Mouse (Mus musculus) G1E-ER4 (cell line): ENCODE results near the gene Ap1g1. TPM values are rescaled to one million over a fixed set of nuclear protein-coding genes. Genes with fewer than 3 reads are reported as not detected.

ENCODE experiments used
- GATA1 ChIP-seq: IDR thresholded peaks from one replicate; pipeline ENCODE4 v1.8.0; 2012; ENCODE audit warnings: low read length, inconsistent platforms
- polyA plus RNA-seq: library from polyadenylated mRNA; stranded (reverse); fragments of >175 nt; gene quantifications from 2 replicates; pipeline ENCODE4 v1.2.3, GENCODE M21; 2012

Ap1g1 gene
- polyA plus RNA-seq, 1 experiment, result 53.4 TPM

DNA sequence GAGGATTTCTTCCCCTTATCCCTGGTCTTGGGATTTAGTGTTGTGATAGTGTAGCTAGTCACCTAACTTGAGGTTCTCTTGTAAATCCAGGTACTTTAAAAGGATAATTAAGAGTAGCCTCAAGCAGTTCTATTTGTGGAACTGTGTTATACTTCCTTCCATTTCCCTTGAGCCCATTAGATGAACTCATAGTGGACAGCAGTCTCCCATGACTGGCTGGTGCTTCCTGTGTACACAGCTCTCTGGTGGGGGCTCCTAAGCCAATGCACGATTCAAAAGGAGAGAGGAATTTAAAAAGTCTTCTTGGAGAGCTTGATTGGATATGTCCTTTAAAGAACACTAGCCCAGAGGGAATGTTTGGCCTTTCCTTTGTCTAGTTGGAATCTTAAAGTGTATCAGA is 39.6 kb downstream of the Ap1g1 start:
- TF ChIP-seq GATA1, result no peak

DNA sequence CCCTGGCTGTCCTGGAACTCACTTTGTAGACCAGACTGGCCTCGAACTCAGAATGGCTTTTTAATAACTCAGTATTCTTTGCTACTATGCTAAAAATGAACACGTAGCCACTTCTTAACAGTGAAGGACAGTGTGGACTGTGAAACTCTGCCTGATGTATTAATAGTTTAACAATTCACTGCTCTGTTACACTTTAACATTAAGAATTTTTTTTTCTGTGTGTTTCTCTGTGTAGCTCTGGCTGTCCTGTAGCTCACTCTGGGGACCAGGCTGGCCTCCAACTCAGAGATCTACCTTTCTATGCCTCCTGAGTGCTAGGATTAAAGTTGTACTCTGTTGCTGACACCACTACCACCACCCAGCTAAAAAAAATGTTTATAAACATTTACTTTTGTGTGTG is 45.2 kb downstream of the Ap1g1 start:
- TF ChIP-seq GATA1, result no peak

DNA sequence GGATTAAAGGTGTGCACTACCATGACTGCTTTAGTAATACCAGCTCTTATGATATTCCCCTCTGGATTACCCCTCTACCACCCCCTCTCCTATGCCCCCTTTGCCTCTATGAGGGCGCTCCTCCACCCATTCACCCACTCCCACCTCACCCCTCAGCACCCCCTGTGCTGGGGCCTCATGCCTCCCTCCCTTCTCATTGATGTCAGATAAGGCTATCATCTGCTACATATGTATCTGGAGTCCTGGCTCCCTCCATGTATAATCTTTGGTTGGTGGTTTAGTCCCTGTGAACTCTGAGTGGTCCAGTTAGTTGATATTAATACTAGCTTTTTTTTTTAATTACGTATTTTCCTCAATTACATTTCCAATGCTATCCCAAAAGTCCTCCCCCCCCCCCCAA is 61.5 kb downstream of the Ap1g1 start:
- TF ChIP-seq GATA1, result no peak

DNA sequence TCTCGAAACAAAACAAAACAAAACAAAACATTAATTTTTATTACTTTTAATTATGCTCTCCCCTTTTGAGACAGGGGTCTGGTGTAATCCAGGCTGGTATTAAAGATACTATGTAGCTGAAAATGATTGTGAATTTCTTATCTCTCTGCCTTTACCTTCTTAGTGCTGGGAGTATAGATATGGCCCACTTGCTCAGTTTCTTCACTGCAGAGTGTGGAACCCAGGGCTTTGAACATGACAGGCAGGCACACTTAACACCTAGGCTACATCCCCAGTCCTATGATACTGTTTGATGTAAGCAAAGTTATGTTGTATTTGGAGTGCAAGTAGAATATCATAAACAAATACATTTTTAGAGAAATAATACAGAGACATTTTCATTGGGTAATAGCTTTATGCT is 64.1 kb downstream of the Ap1g1 start:
- no peak for TF ChIP-seq GATA1

DNA sequence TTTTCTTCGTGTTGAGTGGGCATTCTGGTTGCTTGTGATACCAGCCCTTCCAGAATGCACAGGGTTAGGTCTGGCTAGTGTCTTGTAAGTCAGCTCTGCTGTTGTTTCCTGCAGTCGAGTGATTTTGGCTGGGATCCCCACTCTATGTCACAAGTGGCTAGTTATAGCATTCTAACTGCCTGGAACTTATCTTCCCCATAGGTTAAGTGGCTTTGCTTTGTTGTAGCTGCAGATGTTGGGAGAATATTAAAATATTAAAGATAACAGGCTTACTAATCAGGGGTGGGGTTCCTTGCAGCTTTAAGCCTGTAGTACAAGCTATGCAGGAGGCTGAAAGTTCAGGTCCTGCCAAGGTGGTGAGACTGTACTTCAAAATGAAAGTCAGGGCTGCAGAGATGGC is 69.5 kb downstream of the Ap1g1 start:
- no peak for TF ChIP-seq GATA1

DNA sequence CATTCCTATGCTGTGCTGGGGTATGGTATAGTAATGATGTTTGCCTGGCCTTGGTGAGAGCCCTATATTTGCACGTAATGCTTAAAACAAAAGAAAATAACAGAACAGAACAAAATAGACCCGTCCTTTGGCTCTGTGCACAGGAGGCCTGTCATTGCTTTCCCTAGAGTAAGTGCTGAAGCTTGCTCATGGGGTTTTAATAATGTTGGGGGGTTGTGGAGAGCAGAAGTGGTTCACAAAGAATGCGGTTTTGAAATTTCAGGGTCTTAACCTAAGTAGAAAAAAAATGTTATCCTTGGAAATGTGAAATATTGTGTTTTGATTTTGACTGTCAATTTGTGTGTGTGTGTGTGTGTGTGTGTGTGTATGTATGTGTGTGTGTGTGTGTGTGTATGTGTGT is 70.6 kb downstream of the Ap1g1 start:
- TF ChIP-seq GATA1, result no peak

DNA sequence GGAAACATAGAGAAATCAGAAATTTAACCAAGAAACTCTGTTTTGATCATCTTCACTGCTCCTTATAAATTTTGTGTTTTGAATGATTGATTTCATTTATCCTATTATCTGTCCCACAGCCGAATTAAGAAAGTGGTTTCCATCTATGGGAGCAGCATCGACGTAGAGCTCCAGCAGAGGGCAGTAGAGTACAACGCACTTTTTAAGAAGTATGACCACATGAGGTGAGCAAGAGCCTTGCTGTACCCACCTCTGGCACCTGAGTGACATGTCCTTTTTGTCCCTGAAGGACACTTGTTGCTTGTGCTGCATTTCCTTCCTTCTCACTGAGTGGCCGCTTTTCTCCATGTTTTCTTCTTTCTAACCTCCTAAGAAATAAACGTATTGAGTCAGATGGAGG is 75.1 kb downstream of the Ap1g1 start:
- no peak for TF ChIP-seq GATA1

DNA sequence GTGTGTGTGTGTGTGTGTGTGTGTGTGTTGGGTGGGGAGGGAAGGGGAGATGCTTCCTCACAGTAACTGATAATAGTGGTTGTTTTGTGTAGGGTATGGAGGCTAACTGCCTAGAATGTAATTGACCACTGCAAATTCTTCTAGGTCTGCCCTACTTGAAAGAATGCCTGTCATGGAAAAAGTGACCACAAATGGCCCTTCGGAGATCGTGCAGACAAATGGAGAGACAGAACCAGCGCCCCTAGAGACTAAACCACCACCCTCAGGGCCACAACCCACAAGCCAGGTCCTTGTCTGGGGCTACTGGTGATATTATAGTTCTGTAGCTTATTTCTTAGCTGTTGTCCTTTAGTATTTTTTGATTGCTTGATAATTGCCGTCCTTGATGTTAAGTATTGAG is 76.2 kb downstream of the Ap1g1 start:
- no peak for TF ChIP-seq GATA1

DNA sequence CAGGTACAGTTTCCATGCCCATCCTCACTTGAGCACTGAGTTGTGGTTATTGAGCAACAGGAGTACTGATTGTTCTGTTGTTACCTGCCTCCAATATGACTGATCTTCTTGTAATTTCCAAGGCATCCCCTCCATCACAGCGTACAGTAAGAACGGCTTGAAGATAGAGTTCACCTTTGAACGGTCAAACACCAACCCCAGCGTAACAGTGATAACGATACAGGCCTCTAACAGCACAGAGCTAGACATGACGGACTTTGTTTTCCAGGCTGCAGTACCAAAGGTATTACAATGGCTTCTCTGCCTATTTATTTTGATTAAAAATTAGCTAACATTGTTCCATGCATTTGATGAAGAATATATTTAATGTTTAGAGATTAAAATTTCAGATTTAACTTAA is 77.1 kb downstream of the Ap1g1 start:
- TF ChIP-seq GATA1, result no peak

DNA sequence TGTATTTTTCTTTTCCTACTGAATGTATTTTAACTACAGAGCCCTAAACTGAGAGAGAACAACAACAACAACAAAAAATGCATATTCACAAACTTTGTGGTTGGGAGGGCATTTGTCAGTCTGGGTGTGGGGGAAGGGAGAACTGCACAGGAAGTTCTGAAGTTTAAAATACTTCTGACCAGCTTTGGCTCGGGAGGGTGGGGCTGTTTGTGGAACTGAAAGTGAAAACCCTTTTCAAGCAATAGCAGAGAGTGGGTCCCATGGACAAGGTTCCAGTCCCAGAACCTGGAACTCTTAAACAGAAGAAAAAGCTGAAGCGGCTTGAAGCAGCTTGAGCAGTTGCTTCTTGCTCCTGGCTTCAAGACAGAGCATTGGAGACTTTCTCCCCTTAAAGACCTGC is 85.0 kb downstream of the Ap1g1 start:
- TF ChIP-seq GATA1, result no peak

DNA sequence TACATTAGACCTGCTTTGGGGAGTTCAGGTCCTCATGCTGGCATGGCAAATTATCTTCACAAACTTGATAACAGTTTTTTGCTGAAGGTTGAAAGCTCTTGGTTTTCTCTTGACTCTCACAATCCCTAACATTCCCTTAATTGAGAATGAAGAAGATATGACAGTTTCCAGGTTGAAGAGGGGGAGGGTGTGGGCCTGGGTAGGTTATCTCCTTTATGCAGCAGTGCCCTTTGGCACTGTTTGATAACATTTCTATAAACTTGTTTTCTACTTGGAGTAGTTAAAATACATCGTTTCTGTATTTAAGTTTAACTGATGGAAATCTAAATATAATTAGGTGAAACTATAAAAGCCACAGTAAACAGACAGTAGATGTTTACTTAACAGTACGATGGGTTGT is 86.4 kb downstream of the Ap1g1 start:
- TF ChIP-seq GATA1, result peak; percentile 72

DNA sequence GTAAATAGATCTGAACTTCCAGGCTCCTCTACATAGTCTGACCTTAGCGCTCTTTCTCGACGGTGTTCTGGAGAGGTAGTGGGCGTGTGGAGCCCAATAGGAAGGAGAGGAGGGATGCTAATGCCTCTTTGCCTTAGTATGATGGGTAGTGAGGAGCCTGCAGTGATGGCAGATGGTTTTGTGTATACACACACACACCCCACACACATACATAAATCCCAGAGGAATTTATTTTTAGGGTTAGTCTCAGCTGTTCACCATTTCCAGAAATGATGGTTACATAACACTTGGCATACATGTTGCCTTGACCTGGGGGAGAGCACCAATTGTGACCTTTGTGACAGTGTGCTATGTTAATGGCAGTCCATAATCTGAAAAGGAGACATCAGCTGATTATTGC is 87.2 kb downstream of the Ap1g1 start:
- no peak for TF ChIP-seq GATA1

DNA sequence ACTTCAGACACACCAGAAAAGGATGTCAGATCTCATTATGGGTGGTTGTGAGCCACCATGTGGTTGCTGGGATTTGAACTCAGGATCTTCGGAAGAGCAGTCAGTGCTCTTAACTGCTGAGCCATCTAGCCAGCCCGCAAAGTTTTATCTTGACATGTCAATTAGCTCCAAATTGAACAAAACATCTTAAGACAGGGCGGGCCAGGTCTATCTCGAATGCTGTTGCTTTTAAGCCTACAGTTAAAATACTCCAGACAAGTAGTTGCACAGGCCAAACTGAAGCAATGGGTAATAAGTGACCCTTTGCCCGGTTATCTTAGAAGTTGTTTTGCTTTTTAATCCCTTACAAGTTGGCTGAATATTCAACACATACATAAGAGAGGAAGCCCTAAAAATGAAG is 88.3 kb downstream of the Ap1g1 start:
- no peak for TF ChIP-seq GATA1

DNA sequence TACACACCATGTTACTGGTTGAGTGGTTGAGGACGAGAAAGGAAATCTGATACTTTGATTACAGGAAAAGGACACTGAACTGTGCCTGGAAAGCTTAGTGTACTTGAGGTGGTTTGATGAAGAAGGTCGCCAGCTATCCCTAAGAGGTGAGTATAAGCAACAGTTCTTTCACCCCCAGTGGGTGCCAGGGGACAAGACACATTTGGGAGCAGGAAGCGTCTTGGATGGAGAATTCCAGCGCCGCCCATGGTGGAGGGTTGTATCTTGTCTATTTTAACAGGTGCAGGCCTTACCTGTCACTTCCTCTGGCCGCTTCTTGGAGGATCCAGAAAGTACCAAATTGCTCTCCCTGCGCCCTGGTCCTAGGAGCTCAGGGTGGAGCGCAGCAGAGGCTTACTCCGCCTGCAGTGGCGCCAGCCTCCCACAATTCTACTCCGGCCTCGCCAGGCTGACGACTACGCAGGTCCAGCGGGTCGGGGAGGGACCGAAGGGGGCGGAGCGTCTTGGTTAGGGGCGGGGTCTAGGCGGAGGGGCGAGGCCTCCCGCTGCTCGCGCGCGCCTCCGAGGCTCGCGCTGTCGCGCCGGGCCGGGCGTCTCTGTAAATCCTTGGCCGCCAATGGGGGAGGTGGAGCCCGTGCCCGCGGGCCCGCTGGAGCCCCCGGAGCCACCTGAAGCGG is 89.8 kb downstream of the Ap1g1 start, which contains the start of gene Phlpp2:
Phlpp2 (plus strand) TSS at position 540 of the 677 bp plus-strand sequence.
- TF ChIP-seq GATA1, result no peak

DNA sequence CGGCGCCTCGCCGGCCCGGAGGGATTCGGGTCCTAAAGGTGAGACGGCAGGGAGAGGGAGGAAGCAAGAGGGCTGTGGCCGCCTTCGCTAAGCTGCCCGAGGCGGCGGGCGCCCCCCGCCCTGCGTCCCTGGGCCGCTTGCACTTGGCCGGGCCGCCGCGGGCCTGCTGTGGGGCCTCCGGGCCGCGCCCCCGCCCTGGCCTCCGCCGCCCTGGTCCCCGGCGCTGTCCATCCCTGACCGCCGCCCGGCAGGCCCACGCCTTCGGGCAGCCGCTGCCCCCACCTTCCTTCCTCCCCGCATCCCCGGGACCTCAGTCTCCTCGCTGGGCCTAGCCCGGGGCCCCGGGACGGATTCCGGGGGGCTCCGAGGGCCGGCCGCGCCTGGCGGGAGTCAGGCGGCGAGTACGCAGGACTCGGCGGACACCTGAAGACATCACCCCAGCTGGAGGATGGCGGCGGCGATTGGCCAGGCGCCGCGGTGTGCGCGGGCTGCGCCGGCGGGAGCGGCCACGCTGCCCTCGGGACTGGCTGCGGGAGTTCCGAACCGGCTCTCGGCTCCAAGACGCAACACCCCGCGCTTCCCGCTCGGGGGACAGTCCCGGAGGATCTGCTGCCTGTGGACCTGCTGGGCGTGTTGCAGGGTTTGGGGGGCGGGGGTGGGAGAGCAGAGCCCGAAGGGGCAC is 90.5 kb downstream of the Ap1g1 start:
- TF ChIP-seq GATA1, result no peak

DNA sequence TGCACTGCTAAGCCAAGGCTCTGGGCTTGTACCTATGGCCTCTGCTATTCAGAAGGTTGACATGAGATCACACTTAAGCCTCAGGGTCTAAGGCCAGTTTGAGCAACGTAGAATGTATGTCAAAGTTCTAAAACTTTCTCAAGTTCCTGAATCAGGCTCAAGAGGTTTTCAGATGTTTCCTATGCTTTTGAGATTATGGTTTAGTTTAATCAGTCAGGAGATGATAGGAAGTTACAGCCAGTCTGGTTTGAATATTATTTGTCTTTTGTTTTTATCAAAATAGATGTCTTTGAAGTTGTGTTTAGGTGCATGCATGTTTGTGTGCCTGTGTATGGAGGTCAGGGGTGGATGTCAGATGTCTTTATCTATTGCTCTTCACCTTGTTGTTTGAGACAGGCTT is 92.7 kb downstream of the Ap1g1 start:
- no peak for TF ChIP-seq GATA1

DNA sequence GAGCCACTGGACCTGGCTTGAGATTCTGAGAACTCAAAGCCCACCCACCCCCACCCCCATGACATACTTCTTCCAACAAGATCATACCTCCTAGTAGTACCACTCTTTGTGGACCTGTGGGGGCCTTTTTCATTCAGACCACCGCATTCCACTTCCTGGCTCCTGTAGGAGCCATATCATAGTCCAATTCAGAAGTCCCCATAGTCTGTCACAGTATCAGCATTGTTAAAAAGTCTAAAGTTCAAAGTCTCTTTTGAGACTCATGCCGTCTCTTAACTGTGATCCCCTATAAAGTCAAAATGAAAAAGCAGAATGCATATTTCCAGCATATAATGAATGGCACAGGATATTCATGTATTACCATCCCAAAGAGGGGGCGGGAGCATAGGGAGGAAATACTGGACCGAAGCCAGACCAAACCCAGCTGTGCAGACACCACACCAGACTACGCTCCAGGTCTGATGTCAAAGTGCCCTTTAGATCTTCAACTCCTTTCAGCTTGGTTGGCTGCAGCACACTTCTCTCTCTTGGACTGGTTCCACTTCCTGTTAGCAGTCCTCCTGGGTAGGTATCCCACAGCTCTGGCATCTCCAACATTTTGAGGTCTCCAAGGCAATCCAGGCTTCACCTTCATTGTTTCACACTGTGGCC is 101.8 kb downstream of the Ap1g1 start:
- no peak for TF ChIP-seq GATA1
